Mouse (Mus musculus): ENCODE results near the gene Dyrk1b.
"Not testable (repeated sequence)": the region's sequence is repeated elsewhere in the genome, so short reads cannot be mapped to it uniquely, and the experiment has no call there.

Dyrk1b gene

DNA sequence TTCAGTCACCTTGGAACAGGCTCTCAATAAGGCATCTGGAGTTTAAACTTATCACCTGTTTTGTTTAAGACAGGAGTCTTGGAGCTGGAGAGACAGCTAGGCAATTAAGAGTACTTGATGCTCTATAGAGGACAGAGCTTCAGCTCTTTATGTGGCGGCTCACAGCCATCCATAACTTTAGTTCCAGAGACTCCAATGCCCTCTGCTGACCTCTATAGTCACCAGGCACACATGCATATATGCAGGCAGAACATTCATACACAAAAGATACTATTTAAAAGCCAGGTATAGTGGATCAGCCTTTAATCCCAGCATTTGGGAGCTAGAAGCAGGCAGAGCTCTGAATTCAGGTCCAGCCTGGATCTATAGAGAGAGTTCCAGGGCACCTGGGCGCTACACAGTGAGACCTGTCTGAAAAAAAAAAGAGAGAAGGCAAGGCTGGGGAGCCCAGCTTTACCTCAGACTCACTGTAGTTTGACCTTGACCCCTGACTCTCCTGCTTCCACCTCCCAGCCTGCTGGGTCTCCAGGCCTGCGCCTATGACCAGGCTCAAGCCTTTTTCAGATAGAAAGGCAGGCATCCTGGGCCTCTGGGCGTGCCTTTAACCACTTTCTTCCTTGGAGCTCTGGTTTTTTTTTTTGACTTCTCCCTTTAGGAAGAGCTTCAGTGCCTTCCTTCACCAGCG is 16.3 kb downstream of the Dyrk1b start:
- DNase-seq (ENCODE audit: extremely low spot score, low spot score), result no peak

GRCm38 (mm10) chr7:28196528-28196927 is 17.3 kb downstream of the Dyrk1b start:
- no peak for DNase-seq (ENCODE audit: extremely low spot score, low spot score)

DNA sequence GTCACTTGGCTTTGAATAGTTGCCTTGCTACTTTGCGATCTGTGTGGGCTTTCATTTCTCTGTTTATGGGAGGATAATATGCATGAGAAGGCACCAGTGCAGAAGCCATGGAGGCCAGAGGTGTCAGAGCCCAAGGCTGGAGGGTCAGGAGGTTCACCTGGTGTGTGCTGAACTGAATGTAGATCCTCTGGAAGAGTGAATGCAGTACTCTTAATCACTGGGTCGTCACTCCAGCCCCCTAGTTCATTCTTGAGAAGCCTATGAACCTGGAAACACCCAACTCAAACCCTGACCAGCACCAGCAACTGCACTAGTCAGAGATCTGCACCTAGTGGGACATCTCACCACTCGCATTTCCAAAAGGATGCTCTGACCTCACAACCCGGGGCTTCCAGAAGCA is 19.8 kb downstream of the Dyrk1b start:
- DNase-seq (ENCODE audit: extremely low spot score, low spot score), result no peak

DNA sequence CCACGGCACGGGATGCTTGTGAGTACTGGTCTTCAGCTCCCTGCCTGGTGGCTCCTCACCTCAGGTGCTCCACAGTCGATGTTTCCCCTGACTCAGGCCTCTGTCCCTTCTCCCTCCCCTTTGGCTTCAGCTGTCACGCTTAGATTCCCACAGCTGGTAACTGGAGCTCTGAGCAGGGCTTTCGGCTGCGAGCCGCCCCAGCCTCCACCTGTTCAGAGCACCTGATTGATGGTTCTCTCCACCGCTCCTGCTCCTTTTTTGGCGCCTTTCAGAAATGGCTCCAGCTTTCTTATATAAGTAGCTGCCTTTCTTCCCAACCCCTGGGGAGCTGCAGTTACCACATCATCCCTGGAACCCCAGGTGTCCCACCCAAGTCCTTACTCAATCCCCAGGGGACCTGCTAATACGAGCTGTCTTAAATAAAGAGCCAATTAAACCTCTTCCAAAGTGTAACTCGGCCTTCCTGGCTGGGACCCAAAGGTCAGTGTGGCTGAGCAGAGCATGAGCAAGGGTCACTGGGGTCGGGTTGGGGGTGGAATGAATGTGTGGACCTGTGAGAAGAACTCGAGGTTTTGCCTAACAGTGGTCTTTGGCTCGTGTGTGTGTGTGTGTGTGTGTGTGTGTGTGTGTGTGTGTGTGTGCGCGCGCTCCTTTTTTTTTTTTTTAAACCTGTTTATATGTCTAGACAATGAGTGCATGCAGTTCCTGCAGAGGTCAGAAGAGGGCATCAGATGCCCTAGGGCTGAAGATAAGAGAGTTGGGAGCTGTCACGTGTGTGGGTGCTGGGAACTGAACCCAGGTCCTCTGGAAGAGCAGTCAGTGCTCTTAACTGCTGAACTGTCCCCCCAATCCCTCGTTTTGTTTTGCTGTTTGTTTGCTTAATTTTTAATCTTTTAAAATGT is 24.2 kb downstream of the Dyrk1b start:
- no peak for DNase-seq (ENCODE audit: extremely low spot score, low spot score)

- DNase-seq (ENCODE audit: extremely low spot score, low spot score), result no peak
These were observed 26.9 kb downstream of the Dyrk1b start for GRCm38 (mm10) chr7:28206044-28206600.

GRCm38 (mm10) chr7:28208396-28208987 is 29.2 kb downstream of the Dyrk1b start:
- DNase-seq (ENCODE audit: extremely low spot score, low spot score), result no peak

GRCm38 (mm10) chr7:28208988-28209508 is 29.8 kb downstream of the Dyrk1b start:
- peak; percentile 44 for DNase-seq (ENCODE audit: extremely low spot score, low spot score)

DNA sequence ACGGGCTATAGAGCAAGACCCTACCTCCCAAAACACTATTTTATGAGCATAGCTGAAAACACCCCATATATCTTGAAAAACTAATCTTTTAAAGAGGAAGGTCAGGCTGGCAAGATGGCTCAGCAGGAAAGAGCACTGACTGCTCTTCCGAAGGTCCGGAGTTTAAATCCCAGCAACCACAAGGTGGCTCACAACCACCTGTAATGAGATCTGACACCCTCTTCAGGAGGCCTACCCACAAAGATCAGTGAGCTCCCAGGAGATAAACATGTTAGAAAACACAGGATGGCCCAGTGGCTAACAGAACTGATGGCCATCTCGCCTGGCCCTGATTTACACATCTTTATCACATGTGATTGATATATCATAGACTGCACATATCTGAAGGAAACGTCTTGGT is 31.5 kb downstream of the Dyrk1b start:
- DNase-seq (ENCODE audit: extremely low spot score, low spot score), result no peak

GRCm38 (mm10) chr7:28214142-28214541 is 34.9 kb downstream of the Dyrk1b start:
- DNase-seq (ENCODE audit: extremely low spot score, low spot score), result peak; percentile 45

DNA sequence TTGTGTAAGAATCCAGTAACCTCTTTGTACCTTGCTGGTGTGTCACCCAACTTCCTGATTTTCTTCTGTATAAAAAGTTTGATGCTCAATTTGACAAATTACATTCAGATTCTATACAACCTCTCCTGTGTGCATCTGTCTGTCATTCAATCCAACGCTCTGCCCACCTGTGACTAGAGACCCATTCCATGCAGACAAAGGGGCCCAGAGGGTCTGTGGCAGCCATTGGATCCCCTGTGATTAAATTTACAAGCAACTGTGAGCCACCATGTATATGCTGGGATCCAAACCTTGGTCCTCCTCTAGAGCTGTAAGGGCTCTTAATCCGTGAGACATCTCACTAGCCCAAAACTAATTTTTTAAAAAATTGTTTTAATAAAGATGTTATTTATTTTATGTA is 36.7 kb downstream of the Dyrk1b start:
- not testable (repeated sequence) for DNase-seq (ENCODE audit: extremely low spot score, low spot score)

DNA sequence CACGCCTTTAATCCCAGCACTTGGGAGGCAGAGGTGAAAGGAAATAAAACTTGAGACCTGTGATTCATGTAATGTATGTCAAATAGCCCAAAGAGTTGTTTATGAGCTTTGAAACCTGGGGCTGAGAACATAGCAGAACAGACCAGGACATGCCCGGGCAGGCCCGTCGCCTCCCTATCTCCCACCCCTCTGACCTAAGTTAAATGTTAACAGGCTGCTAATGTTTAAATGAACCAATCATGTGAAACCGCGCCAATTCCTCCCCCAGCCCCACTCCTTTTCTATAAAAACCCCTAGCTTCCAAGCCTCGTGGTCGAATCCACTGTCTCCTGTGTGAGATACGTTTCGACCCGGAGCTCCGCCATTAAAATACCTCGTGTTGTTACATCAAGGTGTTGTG is 38.5 kb downstream of the Dyrk1b start:
- not testable (repeated sequence) for DNase-seq (ENCODE audit: extremely low spot score, low spot score)

DNA sequence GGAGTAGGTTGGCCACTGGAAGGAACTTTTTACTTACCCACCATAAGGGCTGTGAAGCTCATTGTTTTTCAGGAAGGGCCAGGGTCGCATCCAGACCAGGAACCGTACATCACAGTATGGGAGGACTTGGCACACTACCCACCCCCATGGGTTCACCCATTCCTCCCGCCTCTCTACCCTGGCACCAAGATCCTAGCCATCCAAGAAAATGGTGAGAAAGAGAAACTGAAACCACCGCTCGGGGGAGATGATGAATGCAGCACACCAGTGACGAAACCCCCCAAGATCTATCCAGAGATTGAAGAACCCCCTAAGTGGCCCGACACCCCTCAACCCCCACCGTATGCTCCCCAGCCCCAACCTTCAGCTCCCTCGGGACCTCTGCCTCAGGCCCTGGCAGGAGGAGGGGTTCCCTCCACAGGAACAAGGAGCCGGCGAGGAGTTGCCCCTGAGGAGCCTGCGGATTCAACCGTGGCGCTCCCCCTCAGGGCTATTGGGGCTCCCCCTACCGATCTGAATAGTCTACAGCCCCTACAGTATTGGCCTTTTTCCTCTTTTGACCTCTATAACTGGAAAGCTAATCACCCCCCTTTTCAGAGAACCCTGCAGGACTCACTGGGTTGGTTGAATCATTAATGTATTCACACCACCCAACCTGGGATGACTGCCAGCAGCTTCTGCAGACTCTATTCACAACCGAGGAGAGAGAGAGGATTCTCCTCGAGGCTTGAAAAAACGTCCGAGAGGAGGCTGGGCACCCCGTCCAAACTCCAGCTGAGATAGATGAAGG is 39.9 kb downstream of the Dyrk1b start:
- DNase-seq (ENCODE audit: extremely low spot score, low spot score), result not testable (repeated sequence)

DNA sequence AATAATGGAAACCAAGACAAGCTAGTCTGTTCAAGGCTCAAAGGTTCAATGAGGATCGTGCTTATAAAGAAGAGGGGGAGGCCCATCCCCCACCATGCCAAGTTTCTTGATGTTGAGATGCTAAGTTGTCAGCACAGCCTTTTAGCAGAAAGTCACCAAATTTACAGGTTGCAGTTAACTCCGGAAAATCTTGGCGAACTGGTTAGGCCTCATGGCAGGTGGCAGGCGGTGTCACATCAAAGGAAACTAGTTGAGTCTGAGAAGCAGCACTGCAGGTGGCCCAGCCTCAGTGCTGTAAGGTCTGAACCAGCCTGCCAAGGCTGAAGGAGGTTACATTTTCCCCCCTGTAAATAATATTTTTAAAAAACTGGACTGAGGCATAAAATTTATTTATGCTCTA is 47.6 kb downstream of the Dyrk1b start:
- DNase-seq (ENCODE audit: extremely low spot score, low spot score), result not testable (repeated sequence)

DNA sequence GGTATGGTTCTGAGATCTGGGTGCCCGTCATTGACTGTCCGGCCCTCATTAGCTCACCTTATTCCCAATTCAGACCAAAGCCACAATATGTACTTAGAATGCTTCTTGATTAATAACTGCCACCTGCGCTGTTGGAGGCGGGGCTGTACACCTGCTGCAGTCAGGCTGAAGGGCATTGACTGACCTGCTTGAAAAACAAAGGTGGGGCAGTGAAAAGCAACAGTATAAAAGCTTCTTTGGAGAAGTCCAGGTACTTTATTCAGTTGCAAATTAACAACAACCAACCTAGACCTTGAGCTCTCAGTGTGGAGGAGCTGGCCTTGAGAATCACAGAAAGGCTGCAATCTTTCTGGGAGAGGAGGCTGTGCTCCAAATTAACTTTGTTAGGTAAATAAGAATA is 48.2 kb downstream of the Dyrk1b start:
- not testable (repeated sequence) for DNase-seq (ENCODE audit: extremely low spot score, low spot score)

All from neural tube, embryonic 10.5 days (tissue).